In the genomic region with DNA sequence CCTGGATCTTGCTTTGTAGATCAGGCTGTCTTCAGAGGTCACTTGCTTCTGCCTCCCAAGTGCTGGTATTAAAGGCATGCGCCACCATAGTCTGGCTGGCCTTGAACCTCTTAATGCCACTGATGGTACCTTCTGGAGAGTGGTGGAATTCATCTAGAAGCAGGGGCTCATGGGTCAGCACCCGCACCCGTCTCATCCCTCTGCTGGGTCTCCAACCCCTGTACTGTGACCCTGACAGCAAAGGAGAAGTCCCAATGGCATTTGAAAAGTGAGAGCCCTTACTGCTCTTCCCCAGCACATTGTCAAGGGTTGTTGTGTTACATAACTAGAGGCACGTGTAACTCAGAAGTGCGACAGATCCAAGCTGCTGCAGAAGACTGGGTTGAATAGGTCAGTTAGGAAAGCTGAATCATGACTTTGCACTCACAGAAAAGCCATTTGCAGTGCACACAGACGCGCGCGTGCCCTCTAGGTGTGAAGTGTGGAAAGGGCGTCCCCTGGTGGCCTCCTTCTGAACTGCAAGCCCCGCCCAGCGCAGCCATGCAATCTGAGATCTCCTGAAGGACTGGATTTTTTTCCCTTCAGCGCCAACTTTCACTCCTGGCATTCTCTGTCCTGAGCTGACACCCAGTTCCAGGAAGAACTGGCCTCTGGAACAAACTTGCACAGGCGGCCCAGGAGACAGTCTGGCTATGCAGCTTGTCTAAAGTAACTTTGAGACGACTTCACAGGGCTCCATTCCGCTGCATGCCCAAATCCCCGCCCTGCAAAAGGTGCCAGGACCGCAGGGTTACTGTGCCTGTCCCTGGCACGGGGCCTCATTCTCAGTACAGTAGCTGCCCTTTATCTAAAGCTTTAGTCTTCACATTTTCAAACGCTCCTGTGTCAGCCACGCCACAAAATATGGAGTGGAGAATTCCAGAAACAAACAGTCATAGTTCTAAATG, we compare ENCODE assay signal across 8 mouse cellular contexts. TPM values are rescaled to one million over a fixed set of nuclear protein-coding genes. Genes with fewer than 3 reads are reported as not detected.
A peak's percentile ranks its signal among the peaks of the same experiment; 100 is the strongest.
DNase-seq lines count a peak whose midpoint lies in the region; ATAC-seq and TF ChIP-seq lines count a peak whose summit lies in the region.

No protein-coding gene starts in this region.

- H3K36me3 ChIP-seq in forebrain, embryonic 10.5 days (replicated peaks) = no peaks in the 10 kb centered on the region
- H3K36me3 ChIP-seq in heart, embryonic 15.5 days = no peaks in the 10 kb centered on the region
- H3K36me3 ChIP-seq in liver, embryonic 14.5 days (replicated peaks; ENCODE audit: control insufficient read depth, insufficient read depth, low read depth) = no peaks in the 10 kb centered on the region
- H3K36me3 ChIP-seq in neural tube, embryonic 12.5 days = no peaks in the 10 kb centered on the region
- H3K36me3 ChIP-seq in stomach, postnatal 0 days (ENCODE audit: control insufficient read depth, insufficient read depth, low read length) = no peaks in the 10 kb centered on the region

- peaks cover 53% of the 10 kb centered on the region for H3K27me3 ChIP-seq in forebrain, embryonic 10.5 days (ENCODE audit: poor library complexity, severe bottlenecking)
- no peaks in the 10 kb centered on the region for H3K27me3 ChIP-seq in heart, embryonic 15.5 days
- H3K27me3 ChIP-seq in liver, embryonic 14.5 days (ENCODE audit: control insufficient read depth, insufficient read depth, low read length) = no peaks in the 10 kb centered on the region; the same call in 1 of the 2 replicates
- 0 out of 2 replicates have a peak, but pooled peaks cover 2% of the 10 kb centered on the region for H3K27me3 ChIP-seq in neural tube, embryonic 12.5 days (replicated peaks)
- H3K27me3 ChIP-seq in stomach, postnatal 0 days (ENCODE audit: control insufficient read depth, insufficient read depth, low read length) = no peaks in the 10 kb centered on the region

- TF ChIP-seq CTCF in liver, embryonic 14.5 days (IDR thresholded peaks at IDR 0.05; ENCODE audit: low read depth) = peak; percentile 100
- peak; percentile 100 for TF ChIP-seq CTCF in stomach, postnatal 0 days (IDR thresholded peaks at IDR 0.05; ENCODE audit: low read depth)

- H3K27ac ChIP-seq in forebrain, embryonic 10.5 days = peak overlapping the region; percentile 42
- peak overlapping the region; percentile 70 for H3K27ac ChIP-seq in heart, embryonic 15.5 days
- H3K27ac ChIP-seq in liver, embryonic 14.5 days = no peak overlapping the region
- no peak overlapping the region for H3K27ac ChIP-seq in neural tube, embryonic 12.5 days
- no peak overlapping the region; the same call in 1 of the 2 replicates for H3K27ac ChIP-seq in stomach, postnatal 0 days (replicated peaks)

- peaks cover 26% of the 10 kb centered on the region for H3K4me1 ChIP-seq in forebrain, embryonic 10.5 days
- H3K4me1 ChIP-seq in heart, embryonic 15.5 days (replicated peaks) = peaks cover 46% of the 10 kb centered on the region
- peaks cover 0 to 3% of the 10 kb centered on the region in 2 experiments; a peak in 2 of 4 replicates for H3K4me1 ChIP-seq in liver, embryonic 14.5 days (replicated peaks; ENCODE audit: control insufficient read depth in 2 of 2, insufficient read depth in 2 of 2, low read length in 1 of 2)
- H3K4me1 ChIP-seq in neural tube, embryonic 12.5 days = peaks cover 4% of the 10 kb centered on the region; the same call in 1 of the 2 replicates
- no peaks in the 10 kb centered on the region for H3K4me1 ChIP-seq in stomach, postnatal 0 days (replicated peaks; ENCODE audit: control insufficient read depth, insufficient read depth)

- peak overlapping the region; percentile 5; the same call in 1 of the 2 replicates for H3K4me3 ChIP-seq in forebrain, embryonic 10.5 days
- H3K4me3 ChIP-seq in heart, embryonic 15.5 days = peak overlapping the region; percentile 21
- no peak overlapping the region for H3K4me3 ChIP-seq in liver, embryonic 14.5 days (ENCODE audit: insufficient read depth in 1 of 2, low read depth in 2 of 2, low read length in 2 of 2)
- no peak overlapping the region for H3K4me3 ChIP-seq in neural tube, embryonic 12.5 days
- no peak overlapping the region for H3K4me3 ChIP-seq in stomach, postnatal 0 days (ENCODE audit: low read depth, low read length)

- WGBS in forebrain, embryonic 10.5 days = 37% methylated on average over 21 of the region's 21 CpGs
- 19% methylated on average over 21 of the region's 21 CpGs for WGBS in heart, embryonic 15.5 days
- 23% methylated on average over 21 of the region's 21 CpGs for WGBS in liver, embryonic 14.5 days (ENCODE audit: insufficient replicate concordance)
- 34% methylated on average over 21 of the region's 21 CpGs for WGBS in neural tube, embryonic 12.5 days
- 17% methylated on average over 21 of the region's 21 CpGs for WGBS in stomach, postnatal 0 days

- TF ChIP-seq EP300 in liver, embryonic 14.5 days (IDR thresholded peaks at IDR 0.05; ENCODE audit: low read depth) = no peak
- no peak for TF ChIP-seq EP300 in stomach, postnatal 0 days (optimal IDR thresholded peaks at IDR 0.05)

- DNase-seq in CD4-positive, CD25-positive, alpha-beta regulatory T cell, adult 2 months (ENCODE audit: low read depth, low spot score) = peak; percentile 91
- peak; percentile 51 for DNase-seq in c-Kit-negative CD71-positive TER-119-positive erythroid progenitor cells, embryonic 14.5 days (ENCODE audit: low read depth, low spot score)
- peak; percentile 87 for DNase-seq in forebrain, embryonic 10.5 days (ENCODE audit: extremely low spot score, low spot score)
- DNase-seq in kidney, postnatal 25 days = peak; percentile 94 to 95
- DNase-seq in liver, embryonic 14.5 days (ENCODE audit: low read depth in 3 of 3, low spot score in 3 of 3) = peak in 2 of 3 experiments; percentile 45 to 50
- peak; percentile 96 for DNase-seq in stomach, postnatal 0 days (ENCODE audit: low spot score)

- 0 out of 2 replicates have a peak overlapping the region, but pooled peaks have one; percentile 6 for H3K9ac ChIP-seq in heart, embryonic 15.5 days
- H3K9ac ChIP-seq in liver, embryonic 14.5 days (replicated peaks) = no peak overlapping the region
- H3K9ac ChIP-seq in neural tube, embryonic 12.5 days = no peak overlapping the region
- no peak overlapping the region for H3K9ac ChIP-seq in stomach, postnatal 0 days (ENCODE audit: low read length)

- H3K4me2 ChIP-seq in heart, embryonic 15.5 days = peak overlapping the region; percentile 49
- H3K4me2 ChIP-seq in liver, embryonic 14.5 days (ENCODE audit: low read depth) = no peak overlapping the region
- 0 out of 2 replicates have a peak overlapping the region, but pooled peaks have one; percentile 30 for H3K4me2 ChIP-seq in neural tube, embryonic 12.5 days (replicated peaks)
- peak overlapping the region; percentile 42 for H3K4me2 ChIP-seq in stomach, postnatal 0 days (replicated peaks; ENCODE audit: low read depth)

- peak; percentile 62 for ATAC-seq in heart, embryonic 15.5 days (replicated peaks; ENCODE audit: insufficient number of reproducible peaks, insufficient read depth, low FRiP score, low read depth)
- ATAC-seq in liver, embryonic 14.5 days (ENCODE audit: insufficient read depth) = peak; percentile 57
- ATAC-seq in neural tube, embryonic 12.5 days (ENCODE audit: low FRiP score, low read depth) = peak; percentile 66
- ATAC-seq in stomach, postnatal 0 days (ENCODE audit: low FRiP score, low TSS enrichment) = peak; percentile 76

- peaks cover 3% of the 10 kb centered on the region; the same call in 1 of the 2 replicates for H3K9me3 ChIP-seq in forebrain, embryonic 10.5 days
- no peaks in the 10 kb centered on the region for H3K9me3 ChIP-seq in heart, embryonic 15.5 days (replicated peaks)
- H3K9me3 ChIP-seq in liver, embryonic 14.5 days (ENCODE audit: control insufficient read depth, low read length) = no peaks in the 10 kb centered on the region
- no peaks in the 10 kb centered on the region for H3K9me3 ChIP-seq in neural tube, embryonic 12.5 days
- no peaks in the 10 kb centered on the region for H3K9me3 ChIP-seq in stomach, postnatal 0 days (ENCODE audit: control insufficient read depth, low read length)

RNA-seq across cellular contexts. Expression of gene Ddr1, which starts 21.1 kb away (rescaled TPM):
- 105 and 112 TPM in 2 replicates for polyA plus RNA-seq in forebrain, embryonic 10.5 days (2016; fragmentation: Nextera tagmentation; extraction: Ambion mirVana)
- 109 and 125 TPM in 2 replicates for polyA plus RNA-seq in heart, embryonic 15.5 days (2015; fragmentation: Nextera tagmentation; extraction: Ambion mirVana)
- polyA plus RNA-seq in liver, embryonic 14.5 days (2012; rRNA removed) = 1.1 TPM in 2 replicates
- 1.6 and 1.7 TPM in 2 replicates for polyA plus RNA-seq in liver, embryonic 14.5 days (2014; fragmentation: Nextera tagmentation; extraction: Ambion mirVana)
- polyA plus RNA-seq in neural tube, embryonic 12.5 days (2016; fragmentation: Nextera tagmentation; extraction: Ambion mirVana) = 170 and 172 TPM in 2 replicates
- polyA plus RNA-seq in stomach, postnatal 0 days (2015; fragmentation: Nextera tagmentation; extraction: Ambion mirVana) = 50.8 TPM in 2 replicates

RNA-seq across cellular contexts. Expression of gene Gtf2h4, which starts 52.0 kb away (rescaled TPM):
- 59.3 and 62.3 TPM in 2 replicates for polyA plus RNA-seq in forebrain, embryonic 10.5 days (2016; fragmentation: Nextera tagmentation; extraction: Ambion mirVana)
- polyA plus RNA-seq in heart, embryonic 15.5 days (2015; fragmentation: Nextera tagmentation; extraction: Ambion mirVana) = 21.3 and 28.7 TPM in 2 replicates
- 17.8 and 18.0 TPM in 2 replicates for polyA plus RNA-seq in liver, embryonic 14.5 days (2012; rRNA removed)
- polyA plus RNA-seq in liver, embryonic 14.5 days (2014; fragmentation: Nextera tagmentation; extraction: Ambion mirVana) = 23.1 and 26.8 TPM in 2 replicates
- 35.8 and 36.9 TPM in 2 replicates for polyA plus RNA-seq in neural tube, embryonic 12.5 days (2016; fragmentation: Nextera tagmentation; extraction: Ambion mirVana)
- polyA plus RNA-seq in stomach, postnatal 0 days (2015; fragmentation: Nextera tagmentation; extraction: Ambion mirVana) = 20.7 and 20.8 TPM in 2 replicates

RNA-seq across cellular contexts. Expression of gene Vars2, which starts 58.2 kb away (rescaled TPM):
- 19.3 and 20.2 TPM in 2 replicates for polyA plus RNA-seq in forebrain, embryonic 10.5 days (2016; fragmentation: Nextera tagmentation; extraction: Ambion mirVana)
- 11.1 and 16.2 TPM in 2 replicates for polyA plus RNA-seq in heart, embryonic 15.5 days (2015; fragmentation: Nextera tagmentation; extraction: Ambion mirVana)
- 7.1 and 7.8 TPM in 2 replicates for polyA plus RNA-seq in liver, embryonic 14.5 days (2012; rRNA removed)
- 4.0 and 5.8 TPM in 2 replicates for polyA plus RNA-seq in liver, embryonic 14.5 days (2014; fragmentation: Nextera tagmentation; extraction: Ambion mirVana)
- 14.9 and 15.2 TPM in 2 replicates for polyA plus RNA-seq in neural tube, embryonic 12.5 days (2016; fragmentation: Nextera tagmentation; extraction: Ambion mirVana)
- polyA plus RNA-seq in stomach, postnatal 0 days (2015; fragmentation: Nextera tagmentation; extraction: Ambion mirVana) = 10.3 and 10.6 TPM in 2 replicates

Comparison
In these comparisons a context has a peak if more than half of its experiments do, and no peak if none do; other contexts are left out.
1. H3K27ac ChIP-seq: peak in forebrain, embryonic 10.5 days (single experiment) and heart, embryonic 15.5 days (single experiment); none in liver, embryonic 14.5 days (single experiment), neural tube, embryonic 12.5 days (single experiment) and stomach, postnatal 0 days (single experiment).
2. H3K4me3 ChIP-seq: peak in forebrain, embryonic 10.5 days (single experiment) and heart, embryonic 15.5 days (single experiment); none in liver, embryonic 14.5 days (0 of 2), neural tube, embryonic 12.5 days (single experiment) and stomach, postnatal 0 days (single experiment).
3. RNA of gene Ddr1, which starts 21.1 kb away (polyA plus RNA-seq): 170 to 172 TPM in neural tube, embryonic 12.5 days, 105 to 112 TPM in forebrain, embryonic 10.5 days, 109 to 125 TPM in heart, embryonic 15.5 days and 50.8 TPM in stomach, postnatal 0 days; 1.1 to 1.7 TPM in liver, embryonic 14.5 days; every median in the first group is over 10 times any median in the second.
4. Peak in every context shown above with its lines, with median percentiles within 50 percentile points of each other: DNase-seq and ATAC-seq.